Mouse (Mus musculus) heart, postnatal 10 days (tissue): ENCODE measurements around the gene Gm10134. TPM values are rescaled to one million over a fixed set of nuclear protein-coding genes. Genes with fewer than 3 reads are reported as not detected.
"Not testable (repeated sequence)": the region's sequence is repeated elsewhere in the genome, so short reads cannot be mapped to it uniquely, and the experiment has no call there.

Source experiments
- DNase-seq, 2 experiments: peaks; one replicate each; pipeline ENCODE4 v3.0.0; 2021
- intact Hi-C: fragments of 180-260 bp; cut with DNase I; formaldehyde crosslinking; loops from one replicate; pipeline ENCODE4 v1.15.1; 2025
- total RNA-seq, 2 experiments: library from RNA; stranded (reverse); gene quantifications; 2 replicates each; pipeline ENCODE4 v1.2.3; 2021

Gene Gm10134
- total RNA-seq, 2 experiments from 2014 or later, result 1.7 to 2.8 TPM

DNA sequence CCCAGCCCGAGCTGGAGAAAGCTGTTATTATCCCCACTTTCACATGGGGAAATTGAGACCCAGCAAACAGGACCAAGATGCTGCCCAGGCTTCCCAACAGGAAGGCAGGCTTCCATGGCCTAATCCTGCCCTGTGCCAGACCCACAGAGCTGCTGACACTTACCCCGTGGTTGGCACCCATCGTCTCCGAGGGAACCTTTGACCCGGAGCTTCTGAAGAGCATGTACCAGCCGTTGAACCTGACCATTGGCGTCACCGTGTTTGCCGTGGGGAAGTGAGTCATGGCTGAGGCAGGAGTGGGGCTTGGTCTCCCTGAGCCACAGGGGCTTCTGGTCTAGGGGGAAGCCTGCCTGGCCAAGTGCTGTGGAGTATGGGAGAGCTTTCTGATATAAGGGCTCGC lies 2.9 kb upstream of the Gm10134 start:
- DNase-seq, result no peak
- intact Hi-C loops, result no loop called here

DNA sequence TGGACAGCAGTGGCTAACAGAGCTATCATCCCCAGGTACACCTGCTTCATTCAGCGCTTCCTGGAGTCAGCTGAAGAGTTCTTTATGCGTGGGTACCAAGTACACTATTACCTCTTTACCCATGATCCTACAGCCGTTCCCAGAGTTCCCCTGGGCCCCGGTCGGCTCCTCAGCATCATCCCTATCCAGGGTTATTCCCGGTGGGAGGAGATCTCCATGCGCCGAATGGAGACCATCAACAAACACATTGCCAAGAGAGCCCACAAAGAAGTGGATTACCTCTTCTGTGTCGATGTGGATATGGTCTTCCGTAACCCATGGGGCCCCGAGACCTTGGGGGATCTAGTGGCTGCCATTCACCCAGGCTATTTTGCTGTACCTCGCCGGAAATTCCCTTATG lies 1.2 kb upstream of the Gm10134 start:
- DNase-seq, result no peak
- intact Hi-C loops, result no loop called here

DNA sequence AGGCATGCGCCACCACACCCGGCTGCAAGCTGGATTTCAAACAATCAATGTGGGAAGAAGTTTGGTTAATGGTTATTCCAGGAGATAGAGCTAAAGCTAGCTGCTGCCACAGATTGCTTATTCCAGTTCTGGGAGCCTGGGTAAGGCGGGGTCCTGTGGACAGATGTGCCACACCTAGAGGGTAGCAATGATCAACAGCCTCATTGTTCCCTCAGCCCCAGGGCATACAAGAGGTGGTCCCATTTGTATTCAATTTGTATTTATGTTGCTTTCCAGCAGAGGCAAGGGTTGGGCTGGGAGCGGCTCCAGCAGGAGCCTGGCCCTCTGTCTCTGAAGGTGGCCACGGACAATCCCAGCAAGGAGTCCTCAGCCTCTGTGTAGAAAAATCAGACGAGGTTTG lies 396 bp downstream of the Gm10134 start:
- DNase-seq, result no peak
- intact Hi-C loops, result no loop called here

DNA sequence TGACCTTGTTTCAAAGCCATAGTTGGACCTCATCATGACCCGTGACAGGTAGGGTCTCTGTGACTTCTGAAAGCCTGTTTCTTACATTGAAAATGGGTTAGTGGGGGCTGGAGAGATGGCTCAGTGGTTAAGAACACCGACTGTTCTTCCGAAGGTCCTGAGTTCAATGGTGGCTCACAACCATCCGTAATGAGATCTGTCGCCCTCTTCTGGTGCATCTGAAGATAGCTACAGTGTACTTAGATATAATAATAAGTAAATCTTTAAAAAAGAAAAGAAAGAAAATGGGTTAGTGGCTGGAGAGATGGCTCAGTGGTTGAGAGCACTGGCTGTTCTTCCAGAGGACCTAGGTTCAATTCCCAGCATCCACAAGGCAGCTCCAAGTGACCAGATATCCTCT lies 5.7 kb downstream of the Gm10134 start:
- DNase-seq, intact Hi-C loops: not testable (repeated sequence)

DNA sequence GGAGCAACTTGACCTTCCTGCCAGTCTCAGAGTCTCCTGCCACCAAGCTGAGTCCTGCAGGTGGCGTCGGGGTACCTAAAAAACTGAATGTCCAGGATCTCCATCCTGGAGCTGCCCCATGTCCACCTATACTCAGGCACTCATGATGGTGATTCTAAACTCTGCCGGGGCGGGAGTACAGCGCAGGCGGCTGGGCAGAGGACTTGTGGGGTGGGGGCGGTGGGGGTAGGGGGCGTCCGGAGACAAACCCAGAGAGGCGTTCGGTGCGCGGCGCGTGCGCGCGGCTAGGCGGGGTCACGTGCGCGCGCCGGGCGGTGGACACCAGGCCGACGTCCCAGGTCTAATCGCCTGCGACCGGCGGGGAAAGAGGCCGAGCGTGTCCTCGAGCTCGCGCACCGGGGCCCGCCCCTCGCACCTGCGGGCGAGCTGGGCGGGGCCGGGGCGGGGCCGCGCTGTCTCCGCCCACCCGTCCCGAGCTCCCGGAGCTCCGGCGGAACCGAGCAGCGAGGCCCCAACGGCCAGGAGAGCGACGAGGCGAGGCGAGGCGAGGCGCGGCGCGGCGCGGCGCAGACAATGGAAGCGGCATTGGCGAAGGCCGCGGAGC lies 7.0 kb downstream of the Gm10134 start, which contains the start of gene Ralgds:
Gene Ralgds, plus strand, starts transcription at position 328 of the 604 bp plus-strand sequence.
- peak; percentile 36 to 47 for DNase-seq
- intact Hi-C loops, result no loop called here

DNA sequence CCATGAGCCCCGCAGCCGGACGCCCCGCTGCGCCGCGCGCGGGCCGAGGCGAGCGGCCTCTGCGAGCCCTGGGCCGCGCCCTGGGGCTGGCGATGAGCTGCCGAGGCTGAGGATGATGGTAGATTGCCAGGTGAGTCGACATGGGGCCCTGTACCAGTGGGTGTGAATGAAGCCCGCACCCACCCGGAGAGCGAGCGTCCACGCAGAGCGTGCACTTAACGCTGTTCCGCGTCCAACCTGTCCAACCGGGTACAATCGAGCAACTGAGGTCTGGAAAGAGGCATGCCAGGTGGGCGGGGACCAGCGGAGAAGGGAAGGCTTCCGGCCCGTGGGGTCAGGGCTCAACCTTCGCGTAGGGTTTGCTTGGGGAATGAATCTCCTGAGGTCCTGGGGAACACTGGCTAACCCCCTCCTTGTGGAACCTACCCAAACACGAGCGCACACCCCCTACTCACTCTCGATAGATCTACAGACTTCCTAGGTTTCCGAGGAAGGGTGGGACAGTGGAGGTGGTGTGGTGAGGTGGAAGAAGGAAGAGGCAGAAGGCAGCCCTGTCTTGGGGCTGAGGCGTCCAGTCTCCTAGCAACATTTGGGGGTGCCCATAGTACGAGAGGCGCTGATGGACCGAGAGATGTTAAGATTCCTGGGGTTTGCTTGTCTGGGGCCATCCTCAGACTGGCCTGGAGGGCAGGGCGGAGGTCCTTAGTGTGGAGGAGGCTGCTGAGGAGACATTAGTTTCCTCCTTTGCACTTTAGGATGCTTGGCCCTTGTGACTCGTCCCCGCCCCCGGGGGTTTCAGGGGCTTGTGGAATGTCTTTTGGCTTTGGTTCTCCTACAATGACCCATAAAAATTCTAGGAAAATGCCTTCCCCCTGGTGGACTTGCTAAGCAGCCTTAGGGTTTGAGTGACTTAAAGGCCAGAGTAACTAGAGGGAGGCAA lies 7.8 kb downstream of the Gm10134 start:
- peak in 1 of 2 experiments; percentile 43 for DNase-seq
- intact Hi-C loops, result loop anchor here (1.0 kb wide), 2 partner anchors 35 to 72 kb away; no protein-coding TSS in a partner anchor

DNA sequence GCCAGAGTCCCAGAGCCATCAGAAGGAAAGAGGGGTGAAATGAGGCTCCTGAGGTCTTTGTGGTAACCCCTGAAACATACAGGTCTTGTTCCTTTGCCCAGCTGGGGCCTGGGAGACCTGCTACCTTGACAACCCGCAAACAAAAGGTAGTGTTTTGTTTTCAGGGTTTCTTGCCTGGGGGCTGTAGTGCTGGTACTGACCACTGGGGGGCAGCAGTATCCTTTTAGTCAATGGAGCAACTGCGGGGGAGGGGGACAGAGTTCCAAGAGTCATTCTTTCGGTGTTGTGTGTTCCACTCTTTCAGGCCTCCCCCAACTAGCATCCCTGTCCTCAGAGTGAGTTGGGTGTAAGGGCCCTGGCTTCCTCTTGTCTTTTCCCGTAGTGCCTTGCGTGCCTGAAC lies 8.6 kb downstream of the Gm10134 start:
- intact Hi-C loops, result loop anchor here (1.0 kb wide), 2 partner anchors 34 to 71 kb away; no protein-coding TSS in a partner anchor
- DNase-seq, result peak; percentile 87 to 93

DNA sequence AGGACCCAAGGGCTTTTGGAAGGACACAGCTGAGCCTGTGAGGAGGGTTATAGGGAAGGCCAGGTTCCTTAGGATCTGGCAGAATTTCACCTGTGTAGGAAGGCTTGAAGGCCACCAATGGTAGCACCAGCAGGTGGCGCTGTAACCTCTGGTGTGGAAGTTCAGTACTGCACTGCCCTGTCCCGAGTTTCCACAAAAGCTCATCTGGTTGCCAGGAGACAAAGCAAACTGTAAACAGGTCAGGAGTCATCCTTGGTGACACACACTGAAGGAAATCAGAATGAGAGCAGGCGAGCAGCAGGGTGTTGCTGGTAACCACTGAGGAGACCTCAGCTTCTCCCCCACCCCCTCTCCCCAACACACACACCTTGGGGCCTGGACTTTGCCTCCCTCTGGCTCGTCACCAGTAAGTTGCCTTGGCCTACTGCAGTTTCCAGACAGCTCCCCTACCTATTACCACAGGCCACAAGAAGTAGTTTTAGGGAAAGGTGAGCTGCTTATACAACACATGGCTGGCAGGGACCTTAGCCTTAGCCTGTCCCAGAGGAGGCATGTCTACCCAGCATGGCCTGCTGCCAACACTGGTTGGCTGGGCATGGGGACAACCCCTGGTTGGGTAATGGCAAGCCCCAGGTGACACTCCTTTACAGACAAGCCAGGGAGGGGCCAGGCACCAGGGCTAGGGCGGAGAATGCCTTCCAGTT lies 11.5 kb downstream of the Gm10134 start:
- DNase-seq, result peak; percentile 82 to 89
- intact Hi-C loops, result loop anchor here (1.0 kb wide), 1 partner anchor 30 kb away; no protein-coding TSS in a partner anchor

DNA sequence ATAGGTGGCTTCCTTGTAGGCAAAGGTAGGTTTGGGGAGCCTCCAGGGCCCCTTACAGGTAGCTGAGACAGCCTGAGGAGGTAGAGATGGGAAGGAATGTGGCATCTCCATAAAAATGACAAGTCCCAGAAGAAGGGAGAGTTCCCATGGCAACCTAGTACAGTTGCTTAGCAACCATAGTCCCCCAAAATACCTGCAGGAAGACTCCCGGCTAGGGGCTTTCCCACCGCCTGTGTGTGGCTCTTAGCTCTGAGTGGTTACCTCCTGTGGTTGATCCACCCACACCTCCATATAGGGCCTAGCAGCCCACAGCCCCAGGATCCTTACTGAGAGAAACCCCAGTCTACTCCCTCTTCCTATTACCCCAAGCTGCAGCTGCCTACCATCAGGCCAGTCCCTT lies 12.3 kb downstream of the Gm10134 start:
- intact Hi-C loops, result no loop called here
- no peak for DNase-seq

DNA sequence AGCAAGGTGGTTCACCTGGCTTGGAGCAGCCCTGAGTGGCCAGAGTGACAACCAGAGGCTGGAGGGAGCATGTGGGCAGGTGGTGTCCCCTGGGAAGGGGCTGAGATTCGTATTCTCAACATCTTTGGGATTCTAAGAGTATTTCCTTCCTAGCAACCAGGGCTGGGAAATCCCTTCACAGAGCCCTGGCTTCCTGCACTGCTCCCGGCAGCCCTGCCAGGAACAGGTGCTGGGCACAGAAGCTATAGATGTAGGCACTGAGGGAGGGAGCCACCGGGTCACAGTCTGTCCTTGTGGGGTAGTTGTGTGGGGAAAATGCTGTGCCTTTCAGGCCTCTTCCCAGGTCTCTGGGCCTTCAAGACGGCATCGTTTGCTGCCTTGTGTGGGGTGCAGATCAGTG lies 14.7 kb downstream of the Gm10134 start:
- intact Hi-C loops, result loop anchor here (2.0 kb wide), 1 partner anchor 14 kb away; no protein-coding TSS in a partner anchor
- peak in 1 of 2 experiments; percentile 2 for DNase-seq

DNA sequence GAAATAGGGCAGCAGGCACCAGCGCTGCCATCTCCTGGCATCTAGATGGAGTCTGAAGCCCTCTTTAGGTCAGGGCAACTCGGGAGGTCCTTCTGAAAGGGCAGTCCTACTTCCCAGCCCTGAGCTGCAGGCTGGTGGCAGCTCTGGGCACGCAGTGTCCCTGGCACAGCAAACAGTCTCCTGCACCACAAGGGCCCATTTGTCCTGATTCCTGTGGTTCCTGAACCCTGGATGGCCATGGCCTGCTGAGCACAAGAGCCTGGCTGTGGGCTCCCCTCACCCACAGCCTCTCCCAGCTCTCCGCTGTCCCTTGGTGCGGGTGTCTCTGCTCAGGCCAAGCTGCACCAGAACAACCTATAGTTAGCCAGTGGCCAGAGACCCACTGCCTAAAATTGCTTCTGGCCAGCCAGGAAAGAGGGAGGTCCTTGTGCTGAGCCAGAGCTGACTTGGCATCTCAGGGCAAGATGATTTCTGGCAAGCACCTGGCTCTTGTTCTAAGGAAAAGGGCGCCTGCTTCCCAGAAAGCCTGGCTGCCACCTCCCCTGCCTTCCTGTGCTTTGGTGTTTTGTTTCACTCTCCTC lies 15.8 kb downstream of the Gm10134 start:
- intact Hi-C loops, result loop anchor here (2.0 kb wide), 1 partner anchor 13 kb away; no protein-coding TSS in a partner anchor
- DNase-seq, result peak in 1 of 2 experiments; percentile 13

DNA sequence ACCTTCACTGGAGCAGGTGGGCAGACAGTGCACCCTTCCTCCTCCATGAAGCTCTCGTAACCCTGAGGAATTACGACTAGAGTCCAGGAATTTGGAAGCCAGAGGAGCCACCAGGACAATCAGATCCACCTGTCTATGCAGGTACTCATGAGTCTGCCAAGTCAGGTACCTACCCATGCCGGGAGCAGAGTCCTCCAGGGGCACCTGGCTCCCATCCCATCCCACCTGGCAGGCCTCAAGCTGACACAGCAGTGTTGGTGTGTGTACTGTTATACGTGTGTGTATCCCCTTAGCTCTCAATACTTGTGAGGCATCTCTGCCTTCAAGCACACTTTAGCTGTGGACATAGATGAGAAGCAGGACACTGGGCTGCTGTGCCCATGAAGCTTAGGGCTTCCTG lies 16.3 kb downstream of the Gm10134 start:
- DNase-seq, result peak in 1 of 2 experiments; percentile 10
- intact Hi-C loops, result no loop called here

DNA sequence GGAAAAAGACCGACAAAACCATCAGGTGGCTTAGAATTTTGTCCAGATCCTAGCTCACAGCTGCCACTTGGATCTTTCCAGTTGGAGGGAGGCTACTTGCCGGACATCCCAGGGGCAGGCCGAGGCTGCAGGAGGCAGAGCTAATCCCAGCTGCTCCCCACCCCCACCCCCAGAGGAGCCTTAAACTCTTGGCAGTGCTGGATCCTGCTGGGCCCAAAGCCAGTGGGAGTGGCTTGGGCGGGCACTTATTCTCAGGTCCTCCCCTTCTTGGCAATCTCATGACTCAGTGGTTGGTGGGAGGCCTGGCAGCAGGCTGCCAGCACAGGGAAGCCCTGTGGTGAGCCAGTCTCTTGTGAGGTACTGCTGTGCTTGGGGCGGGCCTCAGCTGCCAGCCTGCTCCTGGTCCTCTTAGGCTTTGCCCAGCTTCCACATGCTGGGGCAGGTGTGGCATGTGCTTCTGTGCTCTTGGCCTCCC lies 17.8 kb downstream of the Gm10134 start:
- intact Hi-C loops, result no loop called here
- peak; percentile 90 to 93 for DNase-seq

DNA sequence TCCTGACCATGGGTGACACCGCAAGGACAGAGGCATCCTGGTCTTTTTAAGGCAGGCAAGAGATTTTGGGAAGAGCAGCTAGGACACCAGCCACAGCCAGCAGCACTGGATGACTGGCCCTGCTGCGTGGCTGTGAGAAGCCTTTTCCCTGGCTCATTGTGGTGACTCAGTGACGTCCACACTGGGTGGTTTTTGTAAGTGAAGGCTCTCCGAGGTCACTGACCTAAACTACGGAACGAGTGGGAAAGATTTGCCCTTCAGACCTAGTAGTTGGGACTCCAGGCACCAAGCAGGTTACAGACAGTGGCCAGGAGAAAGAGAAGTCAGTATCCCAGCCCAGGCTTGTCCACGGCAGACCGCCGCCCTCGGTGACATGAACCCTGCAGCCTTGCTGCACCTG lies 18.5 kb downstream of the Gm10134 start:
- no peak for DNase-seq
- intact Hi-C loops, result no loop called here

DNA sequence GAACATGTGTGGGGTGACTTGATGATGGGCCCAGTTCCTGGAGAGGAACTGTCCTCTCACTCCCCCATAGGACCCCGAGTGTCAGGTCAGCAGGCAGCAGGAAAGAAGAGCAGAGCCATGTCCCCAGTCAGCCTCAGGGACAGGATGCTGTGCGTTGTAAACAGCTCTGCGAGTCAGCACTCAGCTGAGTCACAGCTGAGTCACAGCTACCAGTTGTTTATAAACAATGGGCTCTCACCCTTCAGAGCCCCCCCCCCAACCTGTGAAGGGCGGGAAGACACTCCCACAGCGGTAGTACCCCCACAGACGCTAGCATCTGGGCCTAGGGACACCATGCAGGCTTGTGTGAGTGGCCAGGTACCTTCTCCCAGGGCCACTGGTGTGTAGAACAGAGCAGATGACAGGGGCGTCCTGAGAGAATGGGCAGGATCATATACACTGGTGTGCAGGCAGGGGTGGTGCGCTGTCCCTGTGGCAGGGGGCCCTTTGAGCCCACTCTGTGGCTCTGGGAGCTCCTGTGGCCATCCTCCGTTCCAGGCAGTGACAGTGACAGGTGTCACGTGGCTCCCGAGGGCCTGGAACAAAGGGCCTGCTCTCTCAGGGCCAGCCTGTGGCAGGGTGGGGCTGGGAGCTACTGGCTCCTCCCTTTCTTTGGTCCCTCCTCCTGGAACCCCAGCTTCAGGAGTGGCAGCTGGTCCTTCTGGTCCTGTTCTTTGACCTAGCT lies 19.5 kb downstream of the Gm10134 start:
- DNase-seq, result peak; percentile 62 to 67
- intact Hi-C loops, result no loop called here

DNA sequence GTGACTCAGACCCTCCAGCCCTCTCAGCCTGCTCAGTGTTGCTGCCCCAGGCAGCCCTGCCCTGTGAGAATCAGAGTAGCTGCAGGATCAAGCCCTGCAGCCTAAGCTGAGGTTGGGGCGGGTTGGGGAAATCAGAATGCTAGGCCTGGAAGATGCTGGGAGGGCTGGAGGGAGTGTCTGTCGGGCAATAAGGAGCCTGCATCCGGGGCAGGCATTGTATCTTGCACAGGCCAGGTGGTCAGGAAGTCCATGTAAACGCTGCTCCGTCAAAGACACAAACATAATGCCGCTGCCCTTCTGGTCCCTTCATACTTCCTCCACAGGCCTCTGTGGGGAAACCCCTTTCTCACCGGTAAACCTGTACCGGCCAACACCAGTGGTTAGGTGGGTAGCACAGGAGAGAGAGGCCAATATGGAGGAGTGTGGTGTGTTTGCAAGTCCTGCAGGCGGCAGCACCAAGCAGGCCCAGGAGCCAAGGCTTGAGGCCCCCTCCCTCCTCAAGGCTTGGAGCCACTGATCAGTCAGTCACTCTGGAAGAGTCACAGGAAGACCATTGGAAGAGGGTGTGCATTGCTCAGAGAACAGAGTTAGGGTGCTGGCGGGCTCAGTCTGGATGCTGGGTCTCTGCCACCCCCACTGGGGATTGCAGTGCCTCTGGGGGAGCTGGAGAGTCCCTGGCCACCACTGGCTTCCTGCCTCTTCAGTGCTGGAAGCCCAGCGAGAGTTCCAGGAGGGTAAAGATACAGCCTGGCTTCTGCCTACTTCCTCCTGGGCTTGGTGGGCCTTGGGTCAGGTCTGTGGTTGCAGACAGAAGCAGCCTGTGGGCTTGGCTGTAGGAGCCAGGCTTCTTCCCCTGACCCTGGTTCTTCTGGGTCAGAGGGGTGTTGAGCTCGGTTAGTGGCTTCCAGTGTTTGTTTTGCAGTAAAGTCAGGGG lies 20.3 kb downstream of the Gm10134 start:
- peak; percentile 27 to 48 for DNase-seq
- intact Hi-C loops, result no loop called here

DNA sequence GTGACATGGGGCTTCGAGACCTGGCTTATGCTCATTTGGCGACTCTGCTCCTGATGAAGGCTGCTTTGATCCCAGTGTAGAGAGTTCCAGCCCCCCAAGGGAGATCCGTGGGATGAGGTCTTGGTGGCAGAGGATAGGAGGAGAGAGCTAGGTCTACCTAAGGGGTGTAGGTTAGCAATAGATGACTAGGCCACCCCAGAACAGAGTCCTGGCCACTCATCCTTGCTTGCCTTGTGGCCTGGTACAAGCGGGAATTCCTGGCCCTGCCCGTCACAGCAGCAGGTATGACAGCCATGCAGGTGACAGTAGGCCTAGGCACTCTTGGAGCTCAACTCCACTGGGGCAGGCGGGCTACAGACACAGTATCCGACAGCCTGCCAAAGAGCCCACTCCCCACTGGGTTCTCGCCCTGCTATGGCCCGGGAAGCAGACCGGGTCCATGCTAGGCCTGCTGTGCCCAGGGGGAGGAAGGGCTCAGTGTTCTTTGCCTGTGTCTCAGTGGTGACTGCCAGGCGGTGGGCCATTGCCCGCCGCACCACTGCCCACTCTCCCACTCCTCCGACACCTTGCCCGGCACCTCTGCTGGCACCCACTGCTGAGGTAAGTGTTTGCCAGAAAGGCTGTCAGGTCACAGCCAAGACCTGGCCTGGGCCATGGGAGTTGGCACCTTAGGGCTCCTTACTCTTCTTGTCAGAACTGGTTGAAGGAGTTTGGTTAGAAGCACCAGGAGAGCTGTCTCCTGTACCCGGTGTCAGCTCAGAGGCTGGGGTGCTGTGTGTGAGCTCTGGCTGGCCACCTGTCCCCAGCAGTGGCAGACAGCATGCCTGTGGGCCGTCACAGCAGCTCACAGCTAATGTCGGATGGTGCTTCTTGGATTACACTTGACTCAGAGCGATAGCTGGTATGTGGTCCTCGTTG lies 21.8 kb downstream of the Gm10134 start:
- DNase-seq, result no peak
- intact Hi-C loops, result no loop called here

DNA sequence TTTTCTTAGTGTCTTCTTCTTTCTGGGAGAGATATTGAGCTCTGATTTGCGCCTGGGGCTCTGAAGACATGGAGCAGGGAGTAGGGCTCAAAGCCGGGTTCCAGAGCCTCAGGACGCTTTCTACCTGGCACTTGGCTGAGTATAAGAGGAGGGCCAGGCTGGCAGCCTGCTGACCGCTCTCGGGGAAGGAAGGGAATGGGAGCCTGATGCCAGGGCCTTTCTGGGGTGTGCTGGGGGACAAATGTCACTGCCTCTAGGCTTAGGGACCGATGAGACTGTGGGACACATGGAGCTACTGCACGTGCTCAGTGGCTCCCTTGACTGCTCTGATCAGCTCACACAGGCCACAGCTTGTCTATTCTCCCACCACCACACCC lies 22.4 kb downstream of the Gm10134 start:
- intact Hi-C loops, result no loop called here
- DNase-seq, result no peak
